Mouse (Mus musculus): ENCODE results near the gene Cfap299. TPM values are rescaled to one million over a fixed set of nuclear protein-coding genes. Genes with fewer than 3 reads are reported as not detected.

The Cfap299 gene
- polyA plus RNA-seq, 1 experiment from 2014 or later = not detected

DNA sequence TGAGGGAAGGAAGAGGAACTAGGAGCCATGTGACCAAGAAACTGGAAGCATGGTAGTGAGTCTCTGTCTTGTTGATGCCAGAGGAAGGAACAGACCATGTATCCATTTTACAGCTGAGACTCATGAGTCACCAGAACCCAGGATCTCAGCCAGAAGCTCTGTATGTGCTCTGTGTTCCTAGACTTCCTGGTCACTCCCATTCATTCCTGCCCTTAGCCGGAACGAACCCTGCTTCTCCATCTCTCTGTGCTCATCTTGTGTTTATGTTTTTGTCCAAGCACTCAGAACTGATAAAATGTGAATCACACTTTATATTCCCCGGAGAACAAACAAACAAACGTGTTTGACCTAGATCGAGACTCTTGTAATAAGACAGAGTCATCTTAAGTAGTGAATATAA, 36.2 kb downstream of the Cfap299 start:
- WGBS = 87% methylated on average over 5 of the region's 5 CpGs
- Histone ChIP-seq H3K4me2 (ENCODE audit: low read depth) (no peak overlapping the region), H3K4me1 (ENCODE audit: control insufficient read depth, insufficient read depth, low read length) (no peaks in the 10 kb centered on the region), H3K36me3 (ENCODE audit: control insufficient read depth, insufficient read depth, low read length) (no peaks in the 10 kb centered on the region), H3K9ac (ENCODE audit: low read length) (no peak overlapping the region), H3K4me3 (ENCODE audit: low read depth, low read length) (no peak overlapping the region), H3K9me3 (ENCODE audit: control insufficient read depth, low read length) (no peaks in the 10 kb centered on the region), H3K27me3 (ENCODE audit: control insufficient read depth, insufficient read depth, low read length) (no peaks in the 10 kb centered on the region), H3K27ac (ENCODE audit: low read depth, low read length) (no peak overlapping the region)
- ATAC-seq (ENCODE audit: insufficient read depth, low FRiP score, low TSS enrichment) (no peak), DNase-seq (ENCODE audit: low spot score) (no peak)

DNA sequence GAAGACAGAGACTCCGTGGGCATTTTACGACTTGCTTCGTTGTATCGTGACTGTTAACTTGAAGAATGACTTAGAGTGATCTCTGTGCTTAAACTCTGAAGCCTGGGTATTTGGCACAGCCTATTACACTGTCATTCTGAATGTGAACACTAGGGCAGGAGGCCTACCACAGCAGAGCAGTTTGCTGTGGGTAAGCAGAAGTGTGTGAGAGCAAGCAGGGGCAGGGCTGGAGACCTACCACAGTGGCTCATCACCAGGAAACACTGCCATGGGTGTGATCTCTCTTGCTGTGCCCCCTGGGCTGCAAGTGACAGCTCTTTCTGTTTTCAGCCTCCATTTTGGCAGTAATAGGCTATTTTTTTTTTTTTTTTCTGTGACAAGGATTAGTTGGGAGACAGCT, 39.7 kb downstream of the Cfap299 start:
- Histone ChIP-seq H3K27me3 (ENCODE audit: control insufficient read depth, insufficient read depth, low read length) (no peaks in the 10 kb centered on the region), H3K9me3 (ENCODE audit: control insufficient read depth, low read length) (no peaks in the 10 kb centered on the region), H3K4me3 (ENCODE audit: low read depth, low read length) (no peak overlapping the region), H3K4me2 (ENCODE audit: low read depth) (no peak overlapping the region), H3K36me3 (ENCODE audit: control insufficient read depth, insufficient read depth, low read length) (no peaks in the 10 kb centered on the region), H3K9ac (ENCODE audit: low read length) (no peak overlapping the region), H3K4me1 (ENCODE audit: control insufficient read depth, insufficient read depth, low read length) (no peaks in the 10 kb centered on the region), H3K27ac (ENCODE audit: low read depth, low read length) (no peak overlapping the region)
- ATAC-seq (ENCODE audit: insufficient read depth, low FRiP score, low TSS enrichment) (0 out of 2 replicates have a peak, but pooled peaks have one; percentile 48), DNase-seq (ENCODE audit: low spot score) (no peak)
- WGBS = 15% methylated on average over 4 of the region's 4 CpGs

DNA sequence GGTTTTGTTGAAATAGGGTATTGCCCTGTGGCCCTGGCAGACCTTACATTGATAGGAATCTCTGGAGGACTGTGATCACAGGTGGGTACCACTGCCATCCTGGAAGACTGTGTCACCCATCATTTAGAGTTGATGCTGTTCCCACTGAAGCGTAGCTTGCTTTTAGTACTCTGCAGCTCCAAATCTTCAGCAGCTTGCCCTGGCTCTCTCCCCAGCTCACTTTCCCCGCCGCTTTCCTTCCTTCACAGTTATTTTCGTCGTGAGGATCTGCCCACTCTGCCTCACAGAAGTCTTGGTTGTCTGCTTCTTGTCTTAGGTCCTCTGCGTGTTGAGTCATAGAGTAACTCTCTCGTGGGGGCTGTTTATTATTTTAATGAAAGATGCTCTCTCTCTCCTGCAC, 40.3 kb downstream of the Cfap299 start:
- ATAC-seq (ENCODE audit: insufficient read depth, low FRiP score, low TSS enrichment) (no peak), DNase-seq (ENCODE audit: low spot score) (no peak)
- Histone ChIP-seq H3K9me3 (ENCODE audit: control insufficient read depth, low read length) (no peaks in the 10 kb centered on the region), H3K27ac (ENCODE audit: low read depth, low read length) (no peak overlapping the region), H3K4me1 (ENCODE audit: control insufficient read depth, insufficient read depth, low read length) (no peaks in the 10 kb centered on the region), H3K9ac (ENCODE audit: low read length) (no peak overlapping the region), H3K4me2 (ENCODE audit: low read depth) (no peak overlapping the region), H3K27me3 (ENCODE audit: control insufficient read depth, insufficient read depth, low read length) (no peaks in the 10 kb centered on the region), H3K36me3 (ENCODE audit: control insufficient read depth, insufficient read depth, low read length) (no peaks in the 10 kb centered on the region), H3K4me3 (ENCODE audit: low read depth, low read length) (no peak overlapping the region)
- 80% methylated on average over 7 of the region's 7 CpGs for WGBS

DNA sequence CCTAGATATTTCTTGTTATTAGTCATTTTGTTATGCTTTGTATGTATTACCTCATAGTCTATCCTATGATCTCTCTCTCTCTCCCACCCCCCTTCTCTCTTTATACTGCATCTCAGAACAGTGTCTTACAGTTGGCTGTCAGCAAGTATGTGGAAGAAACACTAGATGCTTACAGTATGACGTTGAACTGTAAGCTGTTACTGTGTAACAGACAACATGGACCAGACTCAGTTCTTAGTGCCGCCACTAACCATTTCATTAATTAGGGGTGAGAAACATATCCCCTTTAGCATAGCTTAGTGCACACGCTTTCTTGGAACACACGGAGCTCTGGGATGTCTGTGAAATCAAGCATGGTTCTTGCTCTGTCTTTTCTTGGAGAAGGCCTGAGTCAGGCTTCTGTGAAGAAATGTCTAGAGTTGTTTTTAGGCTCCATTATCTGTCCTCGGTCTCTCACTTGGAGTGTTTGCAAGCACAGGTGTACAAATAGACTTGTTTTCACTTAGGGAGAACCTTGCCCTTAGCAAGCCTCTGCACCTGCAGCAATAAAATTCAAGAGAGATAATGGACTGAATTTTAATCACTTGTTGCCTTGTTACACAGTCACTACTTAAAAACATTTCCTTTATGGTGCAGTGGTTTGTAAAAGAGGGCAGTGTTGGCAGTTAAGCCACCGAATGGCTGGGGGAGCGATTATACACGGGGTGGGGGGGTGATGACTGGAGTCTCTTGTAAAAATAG, 47.1 kb downstream of the Cfap299 start:
- DNase-seq (ENCODE audit: low spot score) = no peak
- Histone ChIP-seq H3K27me3 (ENCODE audit: control insufficient read depth, insufficient read depth, low read length) (no peaks in the 10 kb centered on the region), H3K36me3 (ENCODE audit: control insufficient read depth, insufficient read depth, low read length) (no peaks in the 10 kb centered on the region), H3K4me2 (ENCODE audit: low read depth) (no peak overlapping the region), H3K9ac (ENCODE audit: low read length) (no peak overlapping the region), H3K9me3 (ENCODE audit: control insufficient read depth, low read length) (no peaks in the 10 kb centered on the region), H3K4me1 (ENCODE audit: control insufficient read depth, insufficient read depth, low read length) (no peaks in the 10 kb centered on the region; the same call in 1 of the 2 replicates), H3K27ac (ENCODE audit: low read depth, low read length) (no peak overlapping the region), H3K4me3 (ENCODE audit: low read depth, low read length) (no peak overlapping the region)
- peak; percentile 56 for ATAC-seq (ENCODE audit: insufficient read depth, low FRiP score, low TSS enrichment)
- whole genome bisulfite sequencing = 46% methylated on average over 8 of the region's 8 CpGs

DNA sequence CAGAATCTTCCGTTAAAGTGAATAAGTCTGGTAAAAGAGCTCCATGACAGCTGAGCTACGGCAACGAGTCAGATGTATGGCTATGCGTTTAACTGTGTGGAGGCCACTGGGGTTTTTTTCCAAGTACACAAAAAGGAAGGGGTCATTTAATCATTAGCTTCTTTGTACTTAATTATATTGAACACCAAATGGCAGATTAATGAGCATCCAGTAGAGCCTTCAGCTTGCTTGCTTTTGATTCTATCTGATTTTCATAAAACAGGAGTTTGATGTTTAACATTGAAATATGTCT, 47.6 kb downstream of the Cfap299 start:
- no peak overlapping the region for H3K4me2 ChIP-seq (ENCODE audit: low read depth)
- H3K27me3 ChIP-seq (ENCODE audit: control insufficient read depth, insufficient read depth, low read length) = no peaks in the 10 kb centered on the region
- H3K9ac ChIP-seq (ENCODE audit: low read length) = no peak overlapping the region
- H3K27ac ChIP-seq (ENCODE audit: low read depth, low read length) = no peak overlapping the region
- no peak overlapping the region for H3K4me3 ChIP-seq (ENCODE audit: low read depth, low read length)
- WGBS = 37% methylated on average over 4 of the region's 4 CpGs
- no peak for DNase-seq (ENCODE audit: low spot score)
- ATAC-seq (ENCODE audit: insufficient read depth, low FRiP score, low TSS enrichment) = no peak
- no peaks in the 10 kb centered on the region for H3K9me3 ChIP-seq (ENCODE audit: control insufficient read depth, low read length)
- H3K36me3 ChIP-seq (ENCODE audit: control insufficient read depth, insufficient read depth, low read length) = no peaks in the 10 kb centered on the region
- H3K4me1 ChIP-seq (ENCODE audit: control insufficient read depth, insufficient read depth, low read length) = no peaks in the 10 kb centered on the region; the same call in 1 of the 2 replicates

DNA sequence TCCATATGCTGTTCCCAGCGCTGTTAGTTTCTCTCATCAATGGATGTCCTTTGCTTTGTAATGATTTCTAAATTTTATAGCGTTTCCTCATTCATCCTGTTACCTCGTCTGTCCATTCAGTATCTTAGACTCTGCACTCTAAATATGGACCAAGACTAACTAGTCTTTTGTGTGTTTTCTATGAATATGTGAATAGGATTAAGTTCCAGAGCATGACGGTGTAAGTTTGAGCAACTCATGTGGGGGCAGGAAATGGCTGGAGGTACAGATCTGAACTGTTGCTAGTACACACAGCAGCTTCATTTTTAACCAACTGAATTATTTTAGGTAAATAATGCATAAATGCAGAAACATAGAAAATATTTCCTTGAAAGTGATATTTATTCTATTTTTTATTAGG, 51.3 kb downstream of the Cfap299 start:
- WGBS = 68% methylated on average over 4 of the region's 4 CpGs
- H3K27ac ChIP-seq (ENCODE audit: low read depth, low read length) = no peak overlapping the region
- H3K4me1 ChIP-seq (ENCODE audit: control insufficient read depth, insufficient read depth, low read length) = no peaks in the 10 kb centered on the region; the same call in 1 of the 2 replicates
- no peaks in the 10 kb centered on the region for H3K36me3 ChIP-seq (ENCODE audit: control insufficient read depth, insufficient read depth, low read length)
- H3K9ac ChIP-seq (ENCODE audit: low read length) = no peak overlapping the region
- H3K4me3 ChIP-seq (ENCODE audit: low read depth, low read length) = no peak overlapping the region
- H3K4me2 ChIP-seq (ENCODE audit: low read depth) = no peak overlapping the region
- H3K9me3 ChIP-seq (ENCODE audit: control insufficient read depth, low read length) = no peaks in the 10 kb centered on the region
- DNase-seq (ENCODE audit: low spot score) (no peak), ATAC-seq (ENCODE audit: insufficient read depth, low FRiP score, low TSS enrichment) (peak; percentile 65; the same call in 1 of the 2 replicates)
- H3K27me3 ChIP-seq (ENCODE audit: control insufficient read depth, insufficient read depth, low read length) = no peaks in the 10 kb centered on the region

DNA sequence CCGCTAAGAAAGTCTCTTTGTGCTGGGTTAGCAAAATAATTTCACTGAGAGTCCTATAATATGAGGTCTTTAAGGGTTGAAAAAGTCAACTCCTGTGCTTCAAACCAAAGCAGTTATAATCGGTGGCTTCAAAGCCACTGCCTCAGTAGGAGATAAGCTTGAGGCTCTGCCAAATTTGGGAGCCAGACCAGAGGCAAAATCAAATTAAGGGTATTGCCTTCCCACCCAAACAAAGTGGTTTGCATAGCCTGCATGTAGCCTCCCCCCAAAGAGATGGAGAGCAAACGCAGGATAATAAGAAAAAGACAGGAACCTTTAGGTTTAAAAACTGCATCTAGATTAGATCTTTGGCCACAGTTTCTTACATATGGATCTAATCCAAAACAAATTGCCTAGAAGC, 58.0 kb downstream of the Cfap299 start:
- DNase-seq (ENCODE audit: low spot score) = no peak
- H3K4me2 ChIP-seq (ENCODE audit: low read depth) = no peak overlapping the region
- no peak overlapping the region for H3K9ac ChIP-seq (ENCODE audit: low read length)
- no peaks in the 10 kb centered on the region for H3K27me3 ChIP-seq (ENCODE audit: control insufficient read depth, insufficient read depth, low read length)
- H3K4me1 ChIP-seq (ENCODE audit: control insufficient read depth, insufficient read depth, low read length) = no peaks in the 10 kb centered on the region
- no peak for ATAC-seq (ENCODE audit: insufficient read depth, low FRiP score, low TSS enrichment)
- no peak overlapping the region for H3K27ac ChIP-seq (ENCODE audit: low read depth, low read length)
- no peaks in the 10 kb centered on the region for H3K9me3 ChIP-seq (ENCODE audit: control insufficient read depth, low read length)
- no peak overlapping the region for H3K4me3 ChIP-seq (ENCODE audit: low read depth, low read length)
- H3K36me3 ChIP-seq (ENCODE audit: control insufficient read depth, insufficient read depth, low read length) = no peaks in the 10 kb centered on the region
- 75% methylated on average over 3 of the region's 3 CpGs for WGBS

DNA sequence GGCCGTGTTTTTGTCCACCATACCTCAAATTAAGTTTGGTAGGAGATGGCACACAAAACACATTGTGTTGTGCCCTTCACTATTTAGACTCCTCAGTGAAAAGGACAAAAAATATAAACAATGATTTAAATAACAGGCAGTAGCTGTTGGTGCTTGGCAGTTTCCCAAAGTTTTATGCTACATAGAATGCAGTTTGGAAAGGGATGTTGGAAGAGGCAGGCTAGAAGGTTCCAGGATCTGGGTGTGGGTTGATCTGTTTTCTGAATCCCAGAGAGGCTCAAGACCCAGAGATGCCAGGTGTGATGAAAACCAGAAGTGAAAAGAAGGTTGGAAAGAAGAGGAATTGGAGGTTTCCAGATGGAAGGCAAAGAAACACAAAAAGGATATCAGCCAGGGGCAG, 73.1 kb downstream of the Cfap299 start:
- Histone ChIP-seq H3K9ac (ENCODE audit: low read length) (no peak overlapping the region), H3K27ac (ENCODE audit: low read depth, low read length) (no peak overlapping the region), H3K4me2 (ENCODE audit: low read depth) (no peak overlapping the region), H3K4me3 (ENCODE audit: low read depth, low read length) (no peak overlapping the region), H3K9me3 (ENCODE audit: control insufficient read depth, low read length) (no peaks in the 10 kb centered on the region), H3K36me3 (ENCODE audit: control insufficient read depth, insufficient read depth, low read length) (no peaks in the 10 kb centered on the region), H3K4me1 (ENCODE audit: control insufficient read depth, insufficient read depth, low read length) (no peaks in the 10 kb centered on the region), H3K27me3 (ENCODE audit: control insufficient read depth, insufficient read depth, low read length) (no peaks in the 10 kb centered on the region)
- DNase-seq (ENCODE audit: low spot score) = no peak
- ATAC-seq (ENCODE audit: insufficient read depth, low FRiP score, low TSS enrichment) = no peak
- whole genome bisulfite sequencing = 90% methylated on average over 1 of the region's 1 CpGs

DNA sequence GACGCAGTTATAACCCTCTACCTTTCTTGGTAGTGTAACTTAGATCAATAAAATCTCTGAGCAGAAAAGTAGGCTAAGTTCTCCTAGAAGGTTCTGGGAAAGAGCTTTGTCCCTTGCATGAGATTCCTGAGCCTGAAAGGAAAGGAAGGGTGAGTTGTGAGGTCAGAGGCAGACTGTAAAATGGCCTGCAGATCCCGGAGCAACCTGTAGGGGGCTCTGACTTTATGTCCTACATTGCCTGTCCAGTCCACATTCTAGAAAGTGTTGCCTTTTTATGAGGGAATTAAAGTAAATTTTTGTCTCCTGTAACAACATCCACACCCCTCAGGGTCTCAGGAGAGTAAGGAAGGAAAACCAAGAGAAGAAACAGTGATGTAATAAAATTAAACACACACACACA, 81.0 kb downstream of the Cfap299 start:
- Histone ChIP-seq H3K27me3 (ENCODE audit: control insufficient read depth, insufficient read depth, low read length) (no peaks in the 10 kb centered on the region), H3K4me2 (ENCODE audit: low read depth) (no peak overlapping the region), H3K36me3 (ENCODE audit: control insufficient read depth, insufficient read depth, low read length) (no peaks in the 10 kb centered on the region), H3K4me1 (ENCODE audit: control insufficient read depth, insufficient read depth, low read length) (no peaks in the 10 kb centered on the region), H3K9ac (ENCODE audit: low read length) (no peak overlapping the region), H3K9me3 (ENCODE audit: control insufficient read depth, low read length) (no peaks in the 10 kb centered on the region), H3K27ac (ENCODE audit: low read depth, low read length) (no peak overlapping the region), H3K4me3 (ENCODE audit: low read depth, low read length) (no peak overlapping the region)
- ATAC-seq (ENCODE audit: insufficient read depth, low FRiP score, low TSS enrichment) = no peak
- DNase-seq (ENCODE audit: low spot score) = peak; percentile 26
- 74% methylated on average over 2 of the region's 2 CpGs for WGBS

Data from neural tube, embryonic 11.5 days (tissue).